Mouse (Mus musculus): ENCODE measurements at regions not wholly inside any gene's neighbourhood (a gene's known extent, or its start where the extent isn't known, plus 50 kb on each side); places are given as distances from the start of the nearest gene placed in this dataset.

- Histone ChIP-seq H3K4me2 (replicated peaks) (no peak overlapping the region), H3K27me3 (ENCODE audit: control insufficient read depth, insufficient read depth, low read length) (no peaks in the 10 kb centered on the region), H3K9ac (no peak overlapping the region), H3K4me1 (replicated peaks; ENCODE audit: control insufficient read depth, insufficient read depth, low read length) (peaks cover 10% of the 10 kb centered on the region), H3K9me3 (ENCODE audit: control insufficient read depth, low read length) (no peaks in the 10 kb centered on the region), H3K27ac (no peak overlapping the region), H3K36me3 (replicated peaks; ENCODE audit: control insufficient read depth, insufficient read depth) (no peaks in the 10 kb centered on the region), H3K4me3 (replicated peaks; ENCODE audit: low read length) (no peak overlapping the region)
- DNase-seq (ENCODE audit: low spot score) = no peak
- 86% methylated on average over 2 of the region's 2 CpGs for WGBS
- ATAC-seq (ENCODE audit: low FRiP score) = no peak
Measured at GRCm38 (mm10) chr11:45158282-45158681, 541.2 kb downstream of the Ebf1 start.

- H3K4me2 ChIP-seq (replicated peaks) = no peak overlapping the region
- DNase-seq (ENCODE audit: low spot score) (no peak), ATAC-seq (ENCODE audit: low FRiP score) (no peak)
- no peaks in the 10 kb centered on the region for H3K36me3 ChIP-seq (replicated peaks; ENCODE audit: control insufficient read depth, insufficient read depth)
- H3K4me3 ChIP-seq (replicated peaks; ENCODE audit: low read length) = no peak overlapping the region
- 85% methylated on average over 8 of the region's 8 CpGs for WGBS
- H3K9ac ChIP-seq = no peak overlapping the region
- H3K9me3 ChIP-seq (ENCODE audit: control insufficient read depth, low read length) = no peaks in the 10 kb centered on the region
- H3K27ac ChIP-seq = no peak overlapping the region
- no peaks in the 10 kb centered on the region for H3K4me1 ChIP-seq (replicated peaks; ENCODE audit: control insufficient read depth, insufficient read depth, low read length)
- no peaks in the 10 kb centered on the region for H3K27me3 ChIP-seq (ENCODE audit: control insufficient read depth, insufficient read depth, low read length)
Measured at GRCm38 (mm10) chr11:45160871-45161270, 543.8 kb downstream of the Ebf1 start.

- H3K9me3 ChIP-seq (ENCODE audit: control insufficient read depth, low read length) = no peaks in the 10 kb centered on the region
- H3K4me3 ChIP-seq (replicated peaks; ENCODE audit: low read length) = no peak overlapping the region
- H3K36me3 ChIP-seq (replicated peaks; ENCODE audit: control insufficient read depth, insufficient read depth) = no peaks in the 10 kb centered on the region
- no peak overlapping the region for H3K27ac ChIP-seq
- ATAC-seq (ENCODE audit: low FRiP score) = no peak
- WGBS = 91% methylated on average over 2 of the region's 2 CpGs
- no peak overlapping the region for H3K4me2 ChIP-seq (replicated peaks)
- no peak overlapping the region for H3K9ac ChIP-seq
- H3K27me3 ChIP-seq (ENCODE audit: control insufficient read depth, insufficient read depth, low read length) = no peaks in the 10 kb centered on the region
- no peaks in the 10 kb centered on the region for H3K4me1 ChIP-seq (replicated peaks; ENCODE audit: control insufficient read depth, insufficient read depth, low read length)
- DNase-seq (ENCODE audit: low spot score) = no peak
Measured at GRCm38 (mm10) chr11:45173546-45173945, 556.4 kb downstream of the Ebf1 start.

GRCm38 (mm10) chr11:45174071-45174470, 557.0 kb downstream of the Ebf1 start:
- DNase-seq (ENCODE audit: low spot score) (no peak), ATAC-seq (ENCODE audit: low FRiP score) (no peak)
- Histone ChIP-seq H3K36me3 (replicated peaks; ENCODE audit: control insufficient read depth, insufficient read depth) (no peaks in the 10 kb centered on the region), H3K4me2 (replicated peaks) (no peak overlapping the region), H3K4me1 (replicated peaks; ENCODE audit: control insufficient read depth, insufficient read depth, low read length) (no peaks in the 10 kb centered on the region), H3K27me3 (ENCODE audit: control insufficient read depth, insufficient read depth, low read length) (no peaks in the 10 kb centered on the region), H3K9me3 (ENCODE audit: control insufficient read depth, low read length) (no peaks in the 10 kb centered on the region), H3K4me3 (replicated peaks; ENCODE audit: low read length) (no peak overlapping the region), H3K27ac (no peak overlapping the region), H3K9ac (no peak overlapping the region)
- 92% methylated on average over 2 of the region's 2 CpGs for WGBS

DNA sequence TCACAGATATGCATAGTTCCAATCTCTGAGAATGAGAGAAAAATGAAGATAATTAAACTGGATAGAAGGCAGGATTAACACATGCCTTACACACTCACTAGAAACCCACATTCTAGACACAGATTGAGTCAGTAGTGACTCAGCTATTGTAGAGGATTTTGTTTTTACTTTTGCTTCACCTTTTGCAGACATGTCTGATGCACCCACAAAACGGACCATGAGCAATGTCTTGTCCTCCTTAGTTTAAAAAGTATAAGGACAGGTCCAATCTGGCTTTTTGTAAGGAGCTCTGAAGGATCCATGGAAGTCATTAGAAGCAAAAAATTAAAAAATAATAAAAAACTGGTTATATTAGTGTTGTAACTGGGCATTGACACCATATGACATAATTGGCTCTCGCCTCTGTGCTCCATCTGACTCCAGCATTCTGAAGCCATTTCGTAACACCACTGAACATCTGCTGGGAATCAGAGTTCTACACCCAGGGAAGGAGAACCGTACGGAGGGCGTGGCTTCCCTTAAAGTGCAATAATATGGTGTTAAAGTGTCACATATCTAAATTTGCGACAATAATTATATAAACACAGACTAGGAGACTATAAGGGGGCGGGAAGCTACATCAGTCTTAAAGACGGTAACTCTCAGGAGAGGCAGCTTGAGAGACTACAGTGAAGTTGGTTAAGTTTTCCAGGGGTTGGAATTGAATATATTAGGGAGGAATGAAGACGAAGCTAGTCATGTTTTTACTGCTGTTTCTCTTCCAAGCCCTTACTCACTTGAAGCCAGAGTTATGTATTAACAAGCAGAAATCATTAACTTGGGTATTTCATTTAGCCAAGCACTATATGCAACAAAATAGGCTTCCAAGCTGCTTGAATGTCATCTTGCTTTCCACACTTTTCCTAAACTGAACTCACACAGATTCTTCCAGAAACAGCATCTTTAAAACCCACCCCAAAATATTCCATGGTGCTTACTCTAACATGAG, 558.0 kb downstream of the Ebf1 start:
- no peak for DNase-seq (ENCODE audit: low spot score)
- WGBS = 87% methylated on average over 10 of the region's 10 CpGs
- H3K9ac ChIP-seq = no peak overlapping the region
- no peak overlapping the region for H3K4me3 ChIP-seq (replicated peaks; ENCODE audit: low read length)
- H3K27ac ChIP-seq = no peak overlapping the region
- H3K4me2 ChIP-seq (replicated peaks) = no peak overlapping the region
- H3K27me3 ChIP-seq (ENCODE audit: control insufficient read depth, insufficient read depth, low read length) = no peaks in the 10 kb centered on the region
- ATAC-seq (ENCODE audit: low FRiP score) = no peak
- H3K4me1 ChIP-seq (replicated peaks; ENCODE audit: control insufficient read depth, insufficient read depth, low read length) = no peaks in the 10 kb centered on the region
- H3K9me3 ChIP-seq (ENCODE audit: control insufficient read depth, low read length) = no peaks in the 10 kb centered on the region
- no peaks in the 10 kb centered on the region for H3K36me3 ChIP-seq (replicated peaks; ENCODE audit: control insufficient read depth, insufficient read depth)

DNA sequence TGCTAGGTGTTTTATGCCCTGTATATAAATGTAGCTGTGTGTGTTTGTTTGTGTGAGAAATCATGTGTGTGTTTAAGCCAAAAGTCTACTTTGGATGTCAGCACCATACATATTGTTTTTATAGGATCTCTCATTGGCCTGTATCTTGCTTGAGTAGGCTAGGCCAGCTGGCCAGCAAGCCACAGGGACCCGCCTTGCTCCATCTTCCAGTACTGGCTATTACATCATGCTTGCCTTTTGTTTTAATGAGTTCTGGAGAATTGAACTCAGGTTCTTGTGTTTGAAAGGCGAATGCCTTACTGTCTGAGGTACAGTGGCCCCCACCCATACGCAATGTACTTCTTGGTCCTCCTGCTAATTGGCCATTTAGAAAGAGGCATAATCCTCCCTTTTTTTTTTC, 559.9 kb downstream of the Ebf1 start:
- H3K4me1 ChIP-seq (replicated peaks; ENCODE audit: control insufficient read depth, insufficient read depth, low read length) = no peaks in the 10 kb centered on the region
- no peak overlapping the region for H3K4me3 ChIP-seq (replicated peaks; ENCODE audit: low read length)
- H3K27me3 ChIP-seq (ENCODE audit: control insufficient read depth, insufficient read depth, low read length) = no peaks in the 10 kb centered on the region
- DNase-seq (ENCODE audit: low spot score) = no peak
- ATAC-seq (ENCODE audit: low FRiP score) = no peak
- no peak overlapping the region for H3K4me2 ChIP-seq (replicated peaks)
- no peaks in the 10 kb centered on the region for H3K36me3 ChIP-seq (replicated peaks; ENCODE audit: control insufficient read depth, insufficient read depth)
- 92% methylated on average over 3 of the region's 3 CpGs for WGBS
- no peak overlapping the region for H3K9ac ChIP-seq
- H3K9me3 ChIP-seq (ENCODE audit: control insufficient read depth, low read length) = no peaks in the 10 kb centered on the region
- H3K27ac ChIP-seq = no peak overlapping the region

GRCm38 (mm10) chr11:45178036-45178435, 560.9 kb downstream of the Ebf1 start:
- no peak for ATAC-seq (ENCODE audit: low FRiP score)
- H3K9me3 ChIP-seq (ENCODE audit: control insufficient read depth, low read length) = no peaks in the 10 kb centered on the region

GRCm38 (mm10) chr11:45179019-45179418, 561.9 kb downstream of the Ebf1 start:
- no peak overlapping the region for H3K4me3 ChIP-seq (replicated peaks; ENCODE audit: low read length)
- no peak overlapping the region for H3K4me2 ChIP-seq (replicated peaks)
- WGBS = 82% methylated on average over 1 of the region's 1 CpGs
- ATAC-seq (ENCODE audit: low FRiP score) (no peak), DNase-seq (ENCODE audit: low spot score) (no peak)
- H3K27me3 ChIP-seq (ENCODE audit: control insufficient read depth, insufficient read depth, low read length) = no peaks in the 10 kb centered on the region
- H3K36me3 ChIP-seq (replicated peaks; ENCODE audit: control insufficient read depth, insufficient read depth) = no peaks in the 10 kb centered on the region
- H3K27ac ChIP-seq = no peak overlapping the region
- H3K9ac ChIP-seq = no peak overlapping the region
- no peaks in the 10 kb centered on the region for H3K4me1 ChIP-seq (replicated peaks; ENCODE audit: control insufficient read depth, insufficient read depth, low read length)
- H3K9me3 ChIP-seq (ENCODE audit: control insufficient read depth, low read length) = no peaks in the 10 kb centered on the region

More at GRCm38 (mm10) chr11:45178036-45178435, 560.9 kb downstream of the Ebf1 start:
- H3K27me3 ChIP-seq (ENCODE audit: control insufficient read depth, insufficient read depth, low read length) = no peaks in the 10 kb centered on the region
- no peak overlapping the region for H3K9ac ChIP-seq
- no peak overlapping the region for H3K4me2 ChIP-seq (replicated peaks)
- no peak overlapping the region for H3K4me3 ChIP-seq (replicated peaks; ENCODE audit: low read length)
- WGBS = 89% methylated on average over 7 of the region's 7 CpGs
- no peaks in the 10 kb centered on the region for H3K36me3 ChIP-seq (replicated peaks; ENCODE audit: control insufficient read depth, insufficient read depth)
- no peak overlapping the region for H3K27ac ChIP-seq
- no peaks in the 10 kb centered on the region for H3K4me1 ChIP-seq (replicated peaks; ENCODE audit: control insufficient read depth, insufficient read depth, low read length)
- no peak for DNase-seq (ENCODE audit: low spot score)

GRCm38 (mm10) chr11:45190601-45191370, 573.7 kb downstream of the Ebf1 start:
- no peak overlapping the region for H3K4me2 ChIP-seq (replicated peaks)
- no peaks in the 10 kb centered on the region for H3K9me3 ChIP-seq (ENCODE audit: control insufficient read depth, low read length)
- H3K36me3 ChIP-seq (replicated peaks; ENCODE audit: control insufficient read depth, insufficient read depth) = no peaks in the 10 kb centered on the region
- ATAC-seq (ENCODE audit: low FRiP score) = no peak
- 54% methylated on average over 14 of the region's 14 CpGs for WGBS
- H3K27ac ChIP-seq = no peak overlapping the region
- peaks cover 6% of the 10 kb centered on the region; the same call in 1 of the 2 replicates for H3K4me1 ChIP-seq (replicated peaks; ENCODE audit: control insufficient read depth, insufficient read depth, low read length)
- H3K4me3 ChIP-seq (replicated peaks; ENCODE audit: low read length) = no peak overlapping the region
- DNase-seq (ENCODE audit: low spot score) = no peak
- H3K9ac ChIP-seq = no peak overlapping the region
- no peaks in the 10 kb centered on the region for H3K27me3 ChIP-seq (ENCODE audit: control insufficient read depth, insufficient read depth, low read length)

Data from hindbrain, embryonic 14.5 days (tissue).